8 mouse cellular contexts compared by ENCODE assay signal in genomic region chr16:3908537-3909111, GRCm38 (mm10). TPM values are rescaled to one million over a fixed set of nuclear protein-coding genes. Genes with fewer than 3 reads are reported as not detected.
DNase-seq lines count a peak whose midpoint lies in the region; ATAC-seq and TF ChIP-seq lines count a peak whose summit lies in the region.

TSS of gene 1700037C18Rik (minus strand) at chr16:3908689.
TSS of gene Cluap1 (plus strand) at chr16:3908801.

- H3K9me3 ChIP-seq in heart, embryonic 15.5 days (replicated peaks) = no peaks in the 10 kb centered on the region
- H3K9me3 ChIP-seq in liver, embryonic 14.5 days (ENCODE audit: control insufficient read depth, low read length) = no peaks in the 10 kb centered on the region
- no peaks in the 10 kb centered on the region for H3K9me3 ChIP-seq in neural tube, embryonic 11.5 days (ENCODE audit: control insufficient read depth, low read length)
- no peaks in the 10 kb centered on the region for H3K9me3 ChIP-seq in stomach, postnatal 0 days (ENCODE audit: control insufficient read depth, low read length)

- H3K4me2 ChIP-seq in heart, embryonic 15.5 days = peak within 1 kb of the TSS; percentile 89
- peak within 1 kb of the TSS; percentile 86 for H3K4me2 ChIP-seq in liver, embryonic 14.5 days (ENCODE audit: low read depth)
- peak within 1 kb of the TSS; percentile 66 for H3K4me2 ChIP-seq in neural tube, embryonic 11.5 days (ENCODE audit: low read depth)
- H3K4me2 ChIP-seq in stomach, postnatal 0 days (replicated peaks; ENCODE audit: low read depth) = peak within 1 kb of the TSS; percentile 80

- WGBS in heart, embryonic 15.5 days = under 1% methylated on average over 33 of the region's 33 CpGs
- under 1% methylated on average over 33 of the region's 33 CpGs for WGBS in liver, embryonic 14.5 days (ENCODE audit: insufficient replicate concordance)
- under 1% methylated on average over 33 of the region's 33 CpGs for WGBS in neural tube, embryonic 11.5 days
- WGBS in stomach, postnatal 0 days = under 1% methylated on average over 33 of the region's 33 CpGs

- H3K36me3 ChIP-seq in heart, embryonic 15.5 days = peaks cover 30% of the 10 kb centered on the region
- peaks cover 10% of the 10 kb centered on the region for H3K36me3 ChIP-seq in liver, embryonic 14.5 days (replicated peaks; ENCODE audit: control insufficient read depth, insufficient read depth, low read depth)
- H3K36me3 ChIP-seq in neural tube, embryonic 11.5 days (ENCODE audit: control insufficient read depth, insufficient read depth, low read length) = peaks cover 2% of the 10 kb centered on the region
- H3K36me3 ChIP-seq in stomach, postnatal 0 days (ENCODE audit: control insufficient read depth, insufficient read depth, low read length) = peaks cover 11% of the 10 kb centered on the region; the same call in 1 of the 2 replicates

- H3K27me3 ChIP-seq in heart, embryonic 15.5 days = no peaks in the 10 kb centered on the region
- no peaks in the 10 kb centered on the region for H3K27me3 ChIP-seq in liver, embryonic 14.5 days (ENCODE audit: control insufficient read depth, insufficient read depth, low read length)
- H3K27me3 ChIP-seq in neural tube, embryonic 11.5 days (ENCODE audit: control insufficient read depth, insufficient read depth, low read length) = no peaks in the 10 kb centered on the region
- H3K27me3 ChIP-seq in stomach, postnatal 0 days (ENCODE audit: control insufficient read depth, insufficient read depth, low read length) = no peaks in the 10 kb centered on the region

- peak within 1 kb of the TSS; percentile 74 for H3K4me3 ChIP-seq in heart, embryonic 15.5 days
- H3K4me3 ChIP-seq in liver, embryonic 14.5 days (ENCODE audit: insufficient read depth in 1 of 2, low read depth in 2 of 2, low read length in 2 of 2) = peak within 1 kb of the TSS; percentile 59 to 87
- peak within 1 kb of the TSS; percentile 46 for H3K4me3 ChIP-seq in neural tube, embryonic 11.5 days (ENCODE audit: low read depth, low read length)
- H3K4me3 ChIP-seq in stomach, postnatal 0 days (ENCODE audit: low read depth, low read length) = peak within 1 kb of the TSS; percentile 61

- DNase-seq in c-Kit-negative CD71-positive TER-119-positive erythroid progenitor cells, embryonic 14.5 days (ENCODE audit: low read depth, low spot score) = peak; percentile 88
- DNase-seq in fibroblast of lung, adult 2 months (ENCODE audit: low read depth) = peak; percentile 89
- peak; percentile 97 to 98 for DNase-seq in kidney, postnatal 25 days
- DNase-seq in liver, embryonic 14.5 days (ENCODE audit: low read depth in 3 of 3, low spot score in 3 of 3) = peak; percentile 85 to 88 (median 85)
- peak; percentile 90 for DNase-seq in neural tube, embryonic 11.5 days (ENCODE audit: low spot score)
- DNase-seq in stomach, postnatal 0 days (ENCODE audit: low spot score) = peak; percentile 93

- peak; percentile 97 for TF ChIP-seq CTCF in liver, embryonic 14.5 days (IDR thresholded peaks at IDR 0.05; ENCODE audit: low read depth)
- peak; percentile 90 for TF ChIP-seq CTCF in stomach, postnatal 0 days (IDR thresholded peaks at IDR 0.05; ENCODE audit: low read depth)

- no peak for TF ChIP-seq EP300 in liver, embryonic 14.5 days (IDR thresholded peaks at IDR 0.05; ENCODE audit: low read depth)
- TF ChIP-seq EP300 in stomach, postnatal 0 days (optimal IDR thresholded peaks at IDR 0.05) = no peak

- peak within 1 kb of the TSS; percentile 75 for H3K9ac ChIP-seq in heart, embryonic 15.5 days
- peak within 1 kb of the TSS; percentile 65 for H3K9ac ChIP-seq in liver, embryonic 14.5 days (replicated peaks)
- peak within 1 kb of the TSS; percentile 54 for H3K9ac ChIP-seq in neural tube, embryonic 11.5 days (ENCODE audit: low read length)
- H3K9ac ChIP-seq in stomach, postnatal 0 days (ENCODE audit: low read length) = peak within 1 kb of the TSS; percentile 79

- peak; percentile 83 for ATAC-seq in CD4-positive, CD25-positive, alpha-beta regulatory T cell, adult 4 months
- peak; percentile 96 for ATAC-seq in heart, embryonic 15.5 days (replicated peaks; ENCODE audit: insufficient number of reproducible peaks, insufficient read depth, low FRiP score, low read depth)
- ATAC-seq in liver, embryonic 14.5 days (ENCODE audit: insufficient read depth) = peak; percentile 97
- ATAC-seq in neural tube, embryonic 11.5 days (ENCODE audit: insufficient read depth, low FRiP score, low TSS enrichment) = peak; percentile 96
- peak; percentile 98 for ATAC-seq in stomach, postnatal 0 days (ENCODE audit: low FRiP score, low TSS enrichment)

- peak within 1 kb of the TSS; percentile 80 for H3K27ac ChIP-seq in heart, embryonic 15.5 days
- H3K27ac ChIP-seq in liver, embryonic 14.5 days = peak within 1 kb of the TSS; percentile 39
- no peak within 1 kb of the TSS for H3K27ac ChIP-seq in neural tube, embryonic 11.5 days (ENCODE audit: low read depth, low read length)
- peak within 1 kb of the TSS; percentile 80 for H3K27ac ChIP-seq in stomach, postnatal 0 days (replicated peaks)

- peaks cover 6% of the 10 kb centered on the region; the same call in 1 of the 2 replicates for H3K4me1 ChIP-seq in heart, embryonic 15.5 days (replicated peaks)
- peaks cover 0 to 5% of the 10 kb centered on the region in 2 experiments; a peak in 2 of 4 replicates for H3K4me1 ChIP-seq in liver, embryonic 14.5 days (replicated peaks; ENCODE audit: control insufficient read depth in 2 of 2, insufficient read depth in 2 of 2, low read length in 1 of 2)
- H3K4me1 ChIP-seq in neural tube, embryonic 11.5 days (ENCODE audit: control insufficient read depth, insufficient read depth, low read length) = peaks cover 5% of the 10 kb centered on the region; the same call in 1 of the 2 replicates
- H3K4me1 ChIP-seq in stomach, postnatal 0 days (replicated peaks; ENCODE audit: control insufficient read depth, insufficient read depth) = 0 out of 2 replicates have a peak, but pooled peaks cover 2% of the 10 kb centered on the region

RNA-seq across cellular contexts. Expression of gene 1700037C18Rik, which starts in this region (rescaled TPM):
- 10 to 100 TPM; 10.3 to 11.6 TPM for polyA plus RNA-seq in CD4-positive, CD25-positive, alpha-beta regulatory T cell, adult 4 months (2017; shearing (Covaris generic))
- polyA plus RNA-seq in heart, embryonic 15.5 days (2015; fragmentation: Nextera tagmentation; extraction: Ambion mirVana) = 7.7 and 8.5 TPM in 2 replicates
- 0.75 and 1.4 TPM in 2 replicates for polyA plus RNA-seq in liver, embryonic 14.5 days (2012; rRNA removed)
- polyA plus RNA-seq in liver, embryonic 14.5 days (2014; fragmentation: Nextera tagmentation; extraction: Ambion mirVana) = 1.6 and 2.4 TPM in 2 replicates
- 3.5 and 5.5 TPM in 2 replicates for polyA plus RNA-seq in neural tube, embryonic 11.5 days (2014; fragmentation: Nextera tagmentation; extraction: Ambion mirVana)
- polyA plus RNA-seq in stomach, postnatal 0 days (2015; fragmentation: Nextera tagmentation; extraction: Ambion mirVana) = 8.3 and 8.5 TPM in 2 replicates

RNA-seq across cellular contexts. Expression of gene Cluap1, which starts in this region (rescaled TPM):
- polyA plus RNA-seq in CD4-positive, CD25-positive, alpha-beta regulatory T cell, adult 4 months (2017; shearing (Covaris generic)) = 10 to 100 TPM; 32.5 to 39.8 TPM
- 14.2 and 15.6 TPM in 2 replicates for polyA plus RNA-seq in heart, embryonic 15.5 days (2015; fragmentation: Nextera tagmentation; extraction: Ambion mirVana)
- polyA plus RNA-seq in liver, embryonic 14.5 days (2012; rRNA removed) = 2.5 and 5.6 TPM in 2 replicates
- 8.4 and 9.2 TPM in 2 replicates for polyA plus RNA-seq in liver, embryonic 14.5 days (2014; fragmentation: Nextera tagmentation; extraction: Ambion mirVana)
- polyA plus RNA-seq in neural tube, embryonic 11.5 days (2014; fragmentation: Nextera tagmentation; extraction: Ambion mirVana) = 23.3 and 25.2 TPM in 2 replicates
- 13.6 and 13.8 TPM in 2 replicates for polyA plus RNA-seq in stomach, postnatal 0 days (2015; fragmentation: Nextera tagmentation; extraction: Ambion mirVana)
